Mouse (Mus musculus): ENCODE results near the gene Ranbp2.
"Not testable (repeated sequence)": the region's sequence is repeated elsewhere in the genome, so short reads cannot be mapped to it uniquely, and the experiment has no call there.

Ranbp2 gene

DNA sequence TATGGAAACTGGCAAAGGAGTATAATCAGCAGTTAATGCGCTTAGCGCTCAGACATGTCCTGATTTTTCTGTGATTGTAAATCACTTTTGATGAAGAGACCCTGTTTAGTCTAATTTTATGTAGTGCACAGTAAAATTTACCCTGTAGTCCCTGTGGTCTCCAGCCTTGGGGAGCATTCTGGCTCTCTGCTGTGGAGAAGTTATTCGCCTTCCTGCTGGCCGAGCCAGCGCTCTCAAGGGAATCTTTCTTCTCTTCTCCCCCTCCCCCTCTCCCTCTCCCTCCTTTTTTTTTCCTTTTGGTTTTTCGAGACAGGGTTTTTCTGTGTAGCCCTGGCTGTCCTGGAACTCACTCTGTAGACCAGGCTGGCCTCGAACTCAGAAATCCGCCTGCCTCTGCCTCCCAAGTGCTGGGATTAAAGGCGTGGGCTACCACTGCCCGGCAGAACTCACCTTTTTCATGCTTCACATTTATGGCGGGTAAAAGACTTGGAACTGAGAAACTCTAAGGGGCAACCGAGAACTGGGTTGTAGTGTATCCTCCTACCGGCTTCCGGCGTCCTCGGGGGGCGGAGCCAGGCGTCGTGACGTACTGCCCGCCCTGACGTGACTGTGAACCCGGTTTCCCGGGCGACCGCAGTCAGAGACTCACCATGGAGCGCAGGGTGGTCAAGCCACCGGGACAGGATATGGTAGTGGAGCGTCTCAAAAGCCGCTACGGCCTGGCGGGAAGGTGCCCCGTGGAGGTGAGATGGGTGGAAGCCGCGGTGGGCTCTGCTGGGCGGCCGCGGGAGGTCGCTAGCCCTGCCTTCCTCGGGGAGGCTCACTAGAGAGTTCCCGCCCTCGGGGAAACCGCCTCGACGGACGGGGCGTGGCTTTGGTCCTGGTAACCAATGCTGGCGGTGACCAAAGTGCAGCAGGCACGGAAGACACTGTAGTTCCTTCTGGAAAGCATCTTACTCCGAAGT, 50.9 kb downstream of the Ranbp2 start, which contains the start of gene Ccdc138:
TSS of gene Ccdc138 (plus strand) at position 629 of the 965 bp plus-strand sequence.
- in situ Hi-C loops (cut with MseI, MboI): no loop called here

DNA sequence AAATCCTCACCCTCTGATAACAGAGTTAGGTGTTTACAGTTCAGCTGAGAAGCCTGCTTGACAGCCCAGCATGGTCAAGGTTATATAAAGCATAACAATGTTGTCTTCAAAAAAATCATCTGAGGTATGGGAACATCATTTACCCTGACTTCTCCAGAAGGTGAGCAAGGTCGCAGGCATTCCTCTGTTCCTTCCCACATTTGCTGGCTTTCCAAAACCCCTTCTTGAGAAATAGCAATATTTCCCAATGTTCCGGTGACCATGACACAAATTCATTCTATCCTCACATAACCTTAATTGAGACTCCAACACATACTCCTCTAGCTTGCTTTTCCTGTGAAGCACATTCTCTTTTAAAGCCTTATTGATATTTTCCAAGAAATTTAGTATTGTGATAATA, 51.8 kb downstream of the Ranbp2 start:
- in situ Hi-C loops (cut with MseI, MboI): no loop called here

DNA sequence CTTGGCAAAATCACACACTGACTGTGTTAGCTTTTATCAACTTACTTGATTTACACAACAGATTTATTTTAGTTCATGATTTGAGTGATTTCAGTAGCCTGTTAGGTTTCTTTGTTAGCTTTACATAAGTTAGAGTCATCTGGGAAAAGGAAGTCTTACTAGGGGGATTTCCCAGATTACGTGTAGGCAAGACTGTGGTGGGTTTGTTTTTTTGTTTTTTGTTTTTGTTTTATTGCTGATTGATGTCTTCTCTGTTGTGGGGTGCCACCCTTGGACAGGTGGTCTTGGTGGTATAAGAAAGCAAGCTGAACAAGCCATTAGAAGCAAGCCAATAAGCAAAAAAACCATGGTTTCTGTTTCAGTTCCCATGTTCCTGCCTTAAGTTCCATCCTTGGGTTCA, 82.6 kb downstream of the Ranbp2 start:
- in situ Hi-C loops (cut with MseI, MboI): no loop called here

DNA sequence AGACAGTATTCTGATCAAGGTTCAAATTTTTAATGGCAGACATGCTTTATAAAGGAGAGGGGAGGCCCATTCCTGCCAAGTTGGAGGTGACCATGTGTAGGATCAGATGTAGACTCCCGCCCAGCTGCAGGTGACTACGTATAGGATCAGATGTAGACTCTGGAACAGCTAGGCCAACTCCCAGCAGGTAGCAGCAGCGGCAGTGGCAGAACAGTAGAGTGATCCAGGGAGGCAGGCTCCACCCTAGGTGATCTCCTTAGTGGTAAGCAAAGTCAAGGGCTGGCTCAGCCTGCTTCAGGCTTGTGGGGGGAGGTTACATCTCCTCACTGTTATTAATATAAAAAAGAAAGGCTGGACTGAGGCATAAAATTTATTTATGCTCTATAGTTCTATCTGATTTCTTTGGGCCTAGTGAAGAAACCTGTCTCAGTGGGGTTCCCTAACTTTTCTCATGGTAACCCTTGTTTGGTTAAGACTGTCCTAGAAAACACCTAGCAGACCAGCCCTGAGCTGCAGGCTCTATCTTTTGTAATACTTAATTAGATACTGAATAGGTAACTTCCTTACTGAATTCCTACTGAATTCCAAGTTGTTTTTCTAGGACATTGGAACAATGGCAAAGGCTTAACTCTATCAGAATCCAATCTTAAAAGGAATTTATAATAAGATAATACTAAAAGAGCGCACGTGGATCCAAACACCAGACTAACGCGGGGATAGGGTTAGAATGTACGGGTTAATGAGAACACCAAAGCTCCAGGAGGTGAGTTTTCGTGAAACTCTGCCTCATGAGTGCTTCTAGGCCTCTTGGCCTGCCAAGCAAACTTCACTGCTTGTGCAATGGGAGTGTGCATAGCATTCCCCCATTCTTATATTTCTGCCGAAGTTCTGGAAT, 84.4 kb downstream of the Ranbp2 start:
- in situ Hi-C loops (cut with MseI, MboI): no loop called here

DNA sequence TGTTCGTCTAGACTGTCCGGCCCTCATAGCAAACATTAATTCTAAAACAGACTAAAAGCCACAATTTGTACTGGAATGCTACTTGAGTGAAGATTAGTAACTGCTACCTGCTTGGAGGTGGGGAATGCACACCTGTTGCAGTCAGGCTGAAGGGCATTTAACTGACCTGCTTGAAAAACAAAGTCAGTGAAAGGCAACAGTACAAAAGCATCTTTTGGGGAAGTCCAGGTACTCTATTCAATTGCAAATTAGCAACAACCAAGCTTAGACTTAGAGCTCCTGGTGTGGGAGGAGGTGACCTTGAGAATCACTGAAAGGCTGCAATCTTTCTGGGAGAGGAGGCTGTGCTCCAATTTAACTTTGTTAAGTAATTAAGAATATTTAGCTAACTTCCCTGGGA, 85.5 kb downstream of the Ranbp2 start:
- in situ Hi-C loops (cut with MseI, MboI): no loop called here

DNA sequence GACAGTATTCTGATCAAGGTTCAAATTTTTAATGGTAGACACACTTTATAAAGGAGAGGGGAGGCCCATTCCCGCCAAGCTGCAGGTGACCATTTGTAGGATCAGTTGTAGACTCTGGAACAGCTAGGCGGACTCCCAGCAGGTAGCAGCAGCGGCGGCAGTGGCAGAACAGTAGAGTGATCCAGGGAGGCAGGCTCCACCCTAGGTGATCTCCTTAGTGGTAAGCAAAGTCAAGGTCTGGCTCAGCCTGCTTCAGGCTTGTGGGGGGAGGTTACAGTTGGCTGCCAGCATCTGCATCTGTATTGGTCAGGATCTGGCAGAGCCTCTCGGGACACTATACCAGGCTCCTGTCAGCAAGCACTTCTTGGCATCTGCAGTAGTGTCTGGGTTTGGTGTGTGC, 89.6 kb downstream of the Ranbp2 start:
- in situ Hi-C loops (cut with MseI, MboI): not testable (repeated sequence)

DNA sequence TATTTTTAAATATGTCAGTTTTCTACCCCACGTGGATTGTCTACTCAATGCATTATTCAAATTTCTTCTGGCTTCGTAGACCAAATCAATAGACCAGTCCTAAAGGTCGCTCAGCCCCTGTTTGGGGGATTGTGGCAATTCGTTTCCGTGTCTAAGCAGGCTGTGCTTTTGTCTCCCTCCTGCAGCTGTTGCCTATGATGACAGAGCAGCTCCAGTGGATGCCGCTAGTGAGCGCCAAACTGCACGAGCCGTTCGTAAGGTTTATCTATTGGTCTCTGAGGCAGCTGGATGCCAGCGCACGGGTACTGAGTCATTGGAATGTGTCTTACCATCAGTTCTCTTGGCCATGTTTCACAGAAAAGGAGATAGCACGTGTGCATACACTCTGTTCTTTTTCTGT, 93.9 kb downstream of the Ranbp2 start:
- in situ Hi-C loops (cut with MseI, MboI): no loop called here

Data from mouse trophoblast stem cell (cell line).